ENCODE assay signal across 11 mouse cellular contexts in the genomic region with DNA sequence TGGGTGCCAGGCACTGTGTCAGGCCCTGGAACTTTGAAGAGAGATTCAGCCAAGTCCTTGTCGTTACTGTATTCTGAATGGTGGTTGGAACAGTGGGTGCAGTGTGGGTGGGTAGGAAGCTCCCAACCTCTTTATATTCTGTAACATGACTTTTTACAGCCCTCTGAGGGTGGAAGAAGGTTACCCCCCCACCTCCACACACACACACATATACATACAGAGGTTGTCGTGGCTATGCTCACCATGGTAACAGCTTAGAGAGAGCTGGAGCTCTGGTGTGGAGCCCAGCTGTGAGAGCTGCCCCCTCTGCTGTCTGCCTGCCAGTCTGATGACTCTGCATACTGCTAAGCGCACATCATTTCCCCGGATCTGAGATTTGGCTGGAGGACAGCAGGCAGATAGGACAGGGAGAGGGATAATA. TPM values are rescaled to one million over a fixed set of nuclear protein-coding genes. Genes with fewer than 3 reads are reported as not detected.
DNase-seq lines count a peak whose midpoint lies in the region; ATAC-seq lines count a peak whose summit lies in the region.
"Had no signal": no experiment of that assay in that cellular context is flagged by ENCODE, and none has a peak within 500 bp of the region (broad histone marks: within the 10 kb centered on the region; RNA-seq: fewer than 3 reads in every experiment).

No protein-coding gene starts in this region.

- no peaks in the 10 kb centered on the region for H3K36me3 ChIP-seq in forebrain, embryonic 12.5 days (replicated peaks)
- no peaks in the 10 kb centered on the region for H3K36me3 ChIP-seq in hindbrain, embryonic 10.5 days
- H3K36me3 ChIP-seq: liver, embryonic 15.5 days had no signal

- DNase-seq in hindbrain, embryonic 10.5 days (ENCODE audit: low spot score) = peak; percentile 31
- DNase-seq in left cerebral cortex, adult 9 months (ENCODE audit: low spot score in 2 of 2) = peak; percentile 58 to 71
- peak; percentile 54 for DNase-seq in retina, postnatal 1 day
- DNase-seq in B cell, adult 2 months = no peak
- no peak for DNase-seq in urinary bladder, postnatal 14 days (ENCODE audit: low spot score)
- no peak for DNase-seq in ovary, postnatal 36 days (ENCODE audit: low spot score)
- no peak for DNase-seq in urinary bladder, postnatal 10 days (ENCODE audit: low spot score)
- DNase-seq: thymus, postnatal 14 days had no signal

- no peak overlapping the region for H3K9ac ChIP-seq in forebrain, embryonic 12.5 days
- H3K9ac ChIP-seq: liver, embryonic 15.5 days had no signal

- H3K27ac ChIP-seq in forebrain, embryonic 12.5 days = 0 out of 2 replicates have a peak overlapping the region, but pooled peaks have one; percentile 46
- no peak overlapping the region for H3K27ac ChIP-seq in hindbrain, embryonic 10.5 days
- H3K27ac ChIP-seq: liver, embryonic 15.5 days had no signal

- H3K9me3 ChIP-seq in forebrain, embryonic 12.5 days = no peaks in the 10 kb centered on the region
- H3K9me3 ChIP-seq in hindbrain, embryonic 10.5 days = no peaks in the 10 kb centered on the region
- H3K9me3 ChIP-seq: liver, embryonic 15.5 days had no signal

- peaks cover 11% of the 10 kb centered on the region; the same call in 1 of the 2 replicates for H3K27me3 ChIP-seq in forebrain, embryonic 12.5 days
- H3K27me3 ChIP-seq in hindbrain, embryonic 10.5 days (ENCODE audit: insufficient read depth, poor library complexity, severe bottlenecking) = no peaks in the 10 kb centered on the region
- H3K27me3 ChIP-seq: liver, embryonic 15.5 days had no signal

- ATAC-seq in forebrain, embryonic 12.5 days (ENCODE audit: low FRiP score) = peak; percentile 85

- H3K4me3 ChIP-seq in forebrain, embryonic 12.5 days (replicated peaks) = no peak overlapping the region
- no peak overlapping the region for H3K4me3 ChIP-seq in hindbrain, embryonic 10.5 days
- H3K4me3 ChIP-seq: liver, embryonic 15.5 days; myocyte had no signal

- WGBS in forebrain, embryonic 12.5 days = 16% methylated on average over 4 of the region's 4 CpGs
- 25% methylated on average over 4 of the region's 4 CpGs for WGBS in hindbrain, embryonic 10.5 days

- H3K4me2 ChIP-seq in forebrain, embryonic 12.5 days = no peak overlapping the region
- H3K4me2 ChIP-seq: liver, embryonic 15.5 days had no signal

- peaks cover 17% of the 10 kb centered on the region for H3K4me1 ChIP-seq in forebrain, embryonic 12.5 days
- H3K4me1 ChIP-seq in hindbrain, embryonic 10.5 days (replicated peaks) = peaks cover 26% of the 10 kb centered on the region
- H3K4me1 ChIP-seq: liver, embryonic 15.5 days had no signal

RNA-seq across cellular contexts. Expression of a gene that starts 18.6 kb away (rescaled TPM):
- 3.0 and 3.5 TPM in 2 replicates for polyA plus RNA-seq in forebrain, embryonic 12.5 days (2016; fragmentation: Nextera tagmentation; extraction: Ambion mirVana)
- 1.7 and 2.2 TPM in 2 replicates for polyA plus RNA-seq in hindbrain, embryonic 10.5 days (2016; fragmentation: Nextera tagmentation; extraction: Ambion mirVana)

RNA-seq across cellular contexts. Expression of a gene that starts 56.4 kb away (rescaled TPM):
- not detected in 2 replicates for polyA plus RNA-seq in forebrain, embryonic 12.5 days (2016; fragmentation: Nextera tagmentation; extraction: Ambion mirVana)
- polyA plus RNA-seq in hindbrain, embryonic 10.5 days (2016; fragmentation: Nextera tagmentation; extraction: Ambion mirVana) = not detected in 2 replicates
- polyA plus RNA-seq: liver, embryonic 15.5 days; myocyte had no signal

Comparison
In these comparisons a context has a peak if more than half of its experiments do, and no peak if none do; other contexts are left out.
1. DNase-seq: peak in hindbrain, embryonic 10.5 days (single experiment), left cerebral cortex, adult 9 months (2 of 2) and retina, postnatal 1 day (single experiment); none in B cell, adult 2 months (0 of 2), urinary bladder, postnatal 14 days (single experiment), ovary, postnatal 36 days (single experiment) and urinary bladder, postnatal 10 days (single experiment).